Mouse (Mus musculus) heart, embryonic 15.5 days (tissue): ENCODE results near the gene Clta. TPM values are rescaled to one million over a fixed set of nuclear protein-coding genes. Genes with fewer than 3 reads are reported as not detected.
A peak's percentile ranks its signal among the peaks of the same experiment; 100 is the strongest.

Source experiments
- ATAC-seq: fragments of 200-750 bp; cut with Nextera tagmentation; replicated peaks from 2 replicates; pipeline ENCODE4 v1.8.0; 2017; ENCODE audit warnings: low read depth, moderate TSS enrichment; ENCODE audit not compliant: insufficient number of reproducible peaks, insufficient read depth, low FRiP score
- H3K27ac ChIP-seq: fragments of 300-500 bp; sonication (generic); 2 replicates; pipeline ENCODE4 v1.5.1; 2015; ENCODE audit warnings: mild to moderate bottlenecking, inconsistent platforms
- H3K27me3 ChIP-seq: fragments of 300-500 bp; sonication (generic); 2 replicates; pipeline ENCODE4 v1.6.1; 2015; ENCODE audit warnings: inconsistent platforms
- H3K36me3 ChIP-seq: fragments of 300-500 bp; sonication (generic); 2 replicates; pipeline ENCODE4 v1.6.1; 2015; ENCODE audit warnings: mild to moderate bottlenecking, inconsistent platforms
- H3K4me1 ChIP-seq: fragments of 300-500 bp; sonication (generic); replicated peaks from 2 replicates; pipeline ENCODE4 v1.6.1; 2015; ENCODE audit warnings: inconsistent platforms
- H3K4me2 ChIP-seq: fragments of 300-500 bp; sonication (generic); 2 replicates; pipeline ENCODE4 v1.6.1; 2015; ENCODE audit warnings: inconsistent platforms, mild to moderate bottlenecking, moderate library complexity
- H3K4me3 ChIP-seq: fragments of 300-500 bp; sonication (generic); 2 replicates; pipeline ENCODE4 v1.5.1; 2015; ENCODE audit warnings: mild to moderate bottlenecking, inconsistent platforms
- H3K9ac ChIP-seq: fragments of 300-500 bp; sonication (generic); 2 replicates; pipeline ENCODE4 v1.6.1; 2015; ENCODE audit warnings: mild to moderate bottlenecking, inconsistent platforms
- H3K9me3 ChIP-seq: fragments of 300-500 bp; sonication (generic); replicated peaks from 2 replicates; pipeline ENCODE4 v1.6.1; 2016; ENCODE audit warnings: inconsistent platforms
- WGBS: fragments of 180-500 bp; shearing (Covaris S2); methylation state at CpG from one replicate; pipeline ENCODE4 v1.1.7; 2015; ENCODE audit warnings: mixed read lengths; 5-methylcytosine and 5-hydroxymethylcytosine counted together
- polyA plus RNA-seq: library from polyadenylated mRNA; unstranded; fragments of >200 nt; fragmentation: Nextera tagmentation; extraction: Ambion mirVana; gene quantifications from 2 replicates; pipeline ENCODE4 v1.2.1, GENCODE M21; 2015

The Clta gene
- polyA plus RNA-seq, 1 experiment from 2014 or later, result 130 TPM

- Histone ChIP-seq H3K27ac (no peak overlapping the region), H3K4me3 (no peak overlapping the region), H3K27me3 (no peaks in the 10 kb centered on the region), H3K9ac (no peak overlapping the region), H3K36me3 (no peaks in the 10 kb centered on the region), H3K4me2 (no peak overlapping the region), H3K9me3 (no peaks in the 10 kb centered on the region), H3K4me1 (peaks cover 27% of the 10 kb centered on the region)
- no peak for ATAC-seq
- WGBS, result 79% methylated on average over 7 of the region's 7 CpGs
Measured at GRCm38 (mm10) chr4:43981251-43981650, 23.0 kb upstream of the Clta start.

GRCm38 (mm10) chr4:43982053-43982732 is 22.1 kb upstream of the Clta start:
- Histone ChIP-seq H3K9ac (peak overlapping the region; percentile 68), H3K4me1 (peaks cover 27% of the 10 kb centered on the region), H3K36me3 (no peaks in the 10 kb centered on the region), H3K9me3 (no peaks in the 10 kb centered on the region), H3K27ac (peak overlapping the region; percentile 34; the same call in 1 of the 2 replicates), H3K4me3 (peak overlapping the region; percentile 46), H3K27me3 (no peaks in the 10 kb centered on the region), H3K4me2 (peak overlapping the region; percentile 85)
- peak; percentile 88 for ATAC-seq
- WGBS, result 1% methylated on average over 24 of the region's 24 CpGs

GRCm38 (mm10) chr4:43983181-43983580 is 21.1 kb upstream of the Clta start, which contains the start of gene Ccin:
Ccin (plus strand) TSS chr4:43983483.
- H3K36me3 ChIP-seq, result no peaks in the 10 kb centered on the region
- H3K9me3 ChIP-seq, result no peaks in the 10 kb centered on the region
- 66% methylated on average over 11 of the region's 11 CpGs for WGBS
- H3K9ac ChIP-seq, result peak within 1 kb of the TSS; percentile 68
- H3K4me3 ChIP-seq, result peak within 1 kb of the TSS; percentile 46
- peak within 1 kb of the TSS; percentile 85 for H3K4me2 ChIP-seq
- no peaks in the 10 kb centered on the region for H3K27me3 ChIP-seq
- H3K27ac ChIP-seq, result no peak within 1 kb of the TSS
- H3K4me1 ChIP-seq, result peaks cover 25% of the 10 kb centered on the region
- no peak for ATAC-seq

GRCm38 (mm10) chr4:43983756-43984155 is 20.5 kb upstream of the Clta start:
- H3K4me2 ChIP-seq, result no peak overlapping the region
- no peaks in the 10 kb centered on the region for H3K27me3 ChIP-seq
- H3K9ac ChIP-seq, result no peak overlapping the region
- H3K27ac ChIP-seq, result no peak overlapping the region
- no peaks in the 10 kb centered on the region for H3K36me3 ChIP-seq
- WGBS, result 88% methylated on average over 22 of the region's 22 CpGs
- no peak overlapping the region for H3K4me3 ChIP-seq
- H3K4me1 ChIP-seq, result peaks cover 19% of the 10 kb centered on the region
- H3K9me3 ChIP-seq, result no peaks in the 10 kb centered on the region
- ATAC-seq, result no peak

GRCm38 (mm10) chr4:43984326-43984725 is 19.9 kb upstream of the Clta start:
- WGBS, result 85% methylated on average over 19 of the region's 19 CpGs

GRCm38 (mm10) chr4:43988976-43989375 is 15.3 kb upstream of the Clta start:
- ATAC-seq, result no peak
- WGBS, result 79% methylated on average over 3 of the region's 3 CpGs
- H3K27me3 ChIP-seq, result no peaks in the 10 kb centered on the region

More at GRCm38 (mm10) chr4:43984326-43984725, 19.9 kb upstream of the Clta start:
- Histone ChIP-seq H3K9me3 (no peaks in the 10 kb centered on the region), H3K4me1 (peaks cover 13% of the 10 kb centered on the region), H3K9ac (no peak overlapping the region), H3K4me2 (no peak overlapping the region), H3K27me3 (no peaks in the 10 kb centered on the region), H3K4me3 (no peak overlapping the region), H3K36me3 (no peaks in the 10 kb centered on the region), H3K27ac (no peak overlapping the region)
- no peak for ATAC-seq

GRCm38 (mm10) chr4:43993072-43993471 is 11.2 kb upstream of the Clta start:
- Histone ChIP-seq H3K27me3 (no peaks in the 10 kb centered on the region), H3K4me2 (no peak overlapping the region), H3K9ac (no peak overlapping the region), H3K36me3 (no peaks in the 10 kb centered on the region), H3K4me3 (no peak overlapping the region), H3K9me3 (no peaks in the 10 kb centered on the region), H3K27ac (no peak overlapping the region), H3K4me1 (no peaks in the 10 kb centered on the region)
- 90% methylated on average over 11 of the region's 11 CpGs for WGBS
- ATAC-seq, result no peak

More at GRCm38 (mm10) chr4:43988976-43989375, 15.3 kb upstream of the Clta start:
- H3K4me1 ChIP-seq, result no peaks in the 10 kb centered on the region
- H3K4me2 ChIP-seq, result no peak overlapping the region
- no peak overlapping the region for H3K4me3 ChIP-seq
- no peaks in the 10 kb centered on the region for H3K36me3 ChIP-seq
- no peak overlapping the region for H3K27ac ChIP-seq
- H3K9ac ChIP-seq, result no peak overlapping the region
- H3K9me3 ChIP-seq, result no peaks in the 10 kb centered on the region

GRCm38 (mm10) chr4:43994342-43994741 is 9.9 kb upstream of the Clta start:
- ATAC-seq, result no peak

GRCm38 (mm10) chr4:44003622-44004021 is 630 bp upstream of the Clta start:
- H3K4me2 ChIP-seq, result no peak overlapping the region
- no peak overlapping the region for H3K27ac ChIP-seq
- H3K4me1 ChIP-seq, result no peaks in the 10 kb centered on the region
- no peak overlapping the region for H3K4me3 ChIP-seq
- no peak overlapping the region for H3K9ac ChIP-seq
- 77% methylated on average over 6 of the region's 6 CpGs for WGBS
- no peaks in the 10 kb centered on the region for H3K27me3 ChIP-seq
- no peaks in the 10 kb centered on the region for H3K36me3 ChIP-seq
- peaks cover 4% of the 10 kb centered on the region; the same call in 1 of the 2 replicates for H3K9me3 ChIP-seq
- ATAC-seq, result no peak

More at GRCm38 (mm10) chr4:43994342-43994741, 9.9 kb upstream of the Clta start:
- 71% methylated on average over 2 of the region's 2 CpGs for WGBS
- Histone ChIP-seq H3K9me3 (peaks cover 4% of the 10 kb centered on the region; the same call in 1 of the 2 replicates), H3K36me3 (no peaks in the 10 kb centered on the region), H3K4me1 (no peaks in the 10 kb centered on the region), H3K27ac (no peak overlapping the region), H3K27me3 (no peaks in the 10 kb centered on the region), H3K9ac (no peak overlapping the region), H3K4me3 (no peak overlapping the region), H3K4me2 (no peak overlapping the region)

GRCm38 (mm10) chr4:44004623-44005409 is 564 bp downstream of the Clta start:
- no peaks in the 10 kb centered on the region for H3K4me1 ChIP-seq
- H3K4me2 ChIP-seq, result no peak overlapping the region
- ATAC-seq, result no peak

GRCm38 (mm10) chr4:44010176-44010575 is 5.9 kb downstream of the Clta start:
- no peak overlapping the region for H3K4me2 ChIP-seq
- H3K9me3 ChIP-seq, result no peaks in the 10 kb centered on the region
- H3K4me1 ChIP-seq, result peaks cover 21% of the 10 kb centered on the region
- no peak for ATAC-seq
- no peaks in the 10 kb centered on the region for H3K27me3 ChIP-seq
- no peak overlapping the region for H3K9ac ChIP-seq
- H3K36me3 ChIP-seq, result no peaks in the 10 kb centered on the region
- 97% methylated on average over 1 of the region's 1 CpGs for WGBS
- no peak overlapping the region for H3K4me3 ChIP-seq
- no peak overlapping the region for H3K27ac ChIP-seq

More at GRCm38 (mm10) chr4:44004623-44005409, 564 bp downstream of the Clta start:
- 69% methylated on average over 3 of the region's 3 CpGs for WGBS
- Histone ChIP-seq H3K36me3 (no peaks in the 10 kb centered on the region), H3K9ac (no peak overlapping the region), H3K27me3 (no peaks in the 10 kb centered on the region), H3K27ac (no peak overlapping the region), H3K9me3 (no peaks in the 10 kb centered on the region), H3K4me3 (no peak overlapping the region)
